ENCODE assay signal across 34 mouse cellular contexts in genomic region chr1:103071045-103071444, GRCm38 (mm10).
"Had no signal": no experiment of that assay in that cellular context is flagged by ENCODE, and none has a peak within 500 bp of the region (broad histone marks: within the 10 kb centered on the region; RNA-seq: fewer than 3 reads in every experiment).

No protein-coding gene starts in this region.

- H3K4me3 ChIP-seq: heart, embryonic 12.5 days; heart, embryonic 13.5 days; heart, embryonic 15.5 days; hindbrain, embryonic 10.5 days; hindbrain, embryonic 12.5 days; hindbrain, embryonic 13.5 days; hindbrain, embryonic 15.5 days; intestine, embryonic 15.5 days; kidney, embryonic 15.5 days; layer of hippocampus, adult 2 months; left cerebral cortex, adult 2 months had no signal

- H3K27me3 ChIP-seq: heart, embryonic 12.5 days; heart, embryonic 13.5 days; heart, embryonic 15.5 days; hindbrain, embryonic 12.5 days; hindbrain, embryonic 13.5 days; hindbrain, embryonic 15.5 days; intestine, embryonic 15.5 days; kidney, embryonic 15.5 days had no signal

- H3K36me3 ChIP-seq: heart, embryonic 12.5 days; heart, embryonic 13.5 days; heart, embryonic 15.5 days; hindbrain, embryonic 10.5 days; hindbrain, embryonic 12.5 days; hindbrain, embryonic 13.5 days; hindbrain, embryonic 15.5 days; intestine, embryonic 15.5 days; kidney, embryonic 15.5 days had no signal

- H3K27ac ChIP-seq: heart, embryonic 13.5 days; heart, embryonic 15.5 days; hindbrain, embryonic 10.5 days; hindbrain, embryonic 12.5 days; hindbrain, embryonic 13.5 days; hindbrain, embryonic 14.5 days; hindbrain, embryonic 15.5 days; hindbrain, postnatal 0 days; intestine, embryonic 15.5 days; kidney, embryonic 15.5 days; kidney, postnatal 0 days; layer of hippocampus, adult 2 months; left cerebral cortex, adult 2 months had no signal

- ATAC-seq: hindbrain, embryonic 16.5 days; hindbrain, postnatal 0 days; inflammation-experienced regulatory T-cells, adult 6 months; intestine, embryonic 15.5 days; intestine, embryonic 16.5 days; intestine, postnatal 0 days had no signal

- H3K4me1 ChIP-seq: heart, embryonic 12.5 days; heart, embryonic 13.5 days; heart, embryonic 15.5 days; hindbrain, embryonic 10.5 days; hindbrain, embryonic 12.5 days; hindbrain, embryonic 13.5 days; hindbrain, embryonic 15.5 days; intestine, embryonic 15.5 days; kidney, embryonic 15.5 days had no signal

- H3K9me3 ChIP-seq: heart, embryonic 13.5 days; heart, embryonic 15.5 days; hindbrain, embryonic 12.5 days; hindbrain, embryonic 13.5 days; hindbrain, embryonic 15.5 days; intestine, embryonic 15.5 days; kidney, embryonic 15.5 days had no signal

- DNase-seq: heart, postnatal 10 days; heart, postnatal 14 days; heart, postnatal 36 days; heart, postnatal 4 days; kidney, adult 11 months; kidney, adult 18-20 months; kidney, adult 2 months; kidney, adult 8-10 months; kidney, adult 9 months; kidney, postnatal 10 days; kidney, postnatal 14 days; kidney, postnatal 25 days; kidney, postnatal 36 days; kidney, postnatal 4 days; layer of hippocampus, adult 9-11 months; layer of hippocampus, postnatal 36 days had no signal
